In genomic region chr10:10408166-10408565, GRCm38 (mm10) we compare ENCODE assay signal across 9 mouse cellular contexts.
DNase-seq lines count a peak whose midpoint lies in the region; ATAC-seq and TF ChIP-seq lines count a peak whose summit lies in the region.
"Had no signal": no experiment of that assay in that cellular context is flagged by ENCODE, and none has a peak within 500 bp of the region (broad histone marks: within the 10 kb centered on the region; RNA-seq: fewer than 3 reads in every experiment).

No protein-coding gene starts in this region.

- peak; percentile 70 for TF ChIP-seq CTCF in lung, embryonic 14.5 days (IDR thresholded peaks at IDR 0.05; ENCODE audit: low read depth)
- TF ChIP-seq CTCF in lung, adult 2 months (IDR thresholded peaks at IDR 0.05; ENCODE audit: insufficient read depth, low read length), result no peak

- H3K9ac ChIP-seq in lung, embryonic 14.5 days, result no peak overlapping the region

- H3K27me3 ChIP-seq in lung, embryonic 14.5 days (ENCODE audit: insufficient read depth, low read length), result no peaks in the 10 kb centered on the region

- no peaks in the 10 kb centered on the region for H3K9me3 ChIP-seq in lung, embryonic 14.5 days (ENCODE audit: low read depth, low read length)
- H3K9me3 ChIP-seq: G1E had no signal

- DNase-seq in frontal cortex, postnatal 25 days (ENCODE audit: low spot score in 2 of 2), result no peak
- DNase-seq in lung, embryonic 14.5 days, result peak; percentile 86
- DNase-seq in lung, adult 2 months, result no peak
- DNase-seq in embryo, embryonic 11 days, result peak; percentile 72
- peak; percentile 38 for DNase-seq in kidney, postnatal 14 days
- peak; percentile 20 for DNase-seq in retina, postnatal 7 days (ENCODE audit: low read depth, low spot score)
- DNase-seq in adrenal gland, postnatal 14 days, result no peak

- H3K36me3 ChIP-seq in lung, embryonic 14.5 days (ENCODE audit: insufficient read depth), result no peaks in the 10 kb centered on the region
- H3K36me3 ChIP-seq: G1E had no signal

- H3K4me2 ChIP-seq in lung, embryonic 14.5 days, result no peak overlapping the region

- no peak overlapping the region for H3K27ac ChIP-seq in lung, embryonic 14.5 days (ENCODE audit: low read depth)

- ATAC-seq in frontal cortex, adult (ENCODE audit: low TSS enrichment), result peak; percentile 97
- ATAC-seq in lung, embryonic 14.5 days (ENCODE audit: insufficient read depth), result peak; percentile 83

- WGBS in lung, embryonic 14.5 days, result 21% methylated on average over 3 of the region's 3 CpGs
- WGBS in lung, adult 2 months, result 8% methylated on average over 3 of the region's 3 CpGs

- TF ChIP-seq POLR2A in lung, adult 2 months (IDR thresholded peaks at IDR 0.05; ENCODE audit: borderline replicate concordance, extremely low read depth, low read depth, low read length), result no peak

- H3K4me1 ChIP-seq in lung, embryonic 14.5 days (ENCODE audit: insufficient read depth), result no peaks in the 10 kb centered on the region
- no peaks in the 10 kb centered on the region; the same call in 1 of the 2 replicates for H3K4me1 ChIP-seq in lung, adult 2 months (ENCODE audit: control insufficient read depth, insufficient read depth, low read length)

- H3K4me3 ChIP-seq in lung, embryonic 14.5 days (ENCODE audit: low read depth, low read length), result no peak overlapping the region
- H3K4me3 ChIP-seq in lung, adult 2 months (replicated peaks; ENCODE audit: extremely low read depth, low read depth, low read length), result no peak overlapping the region

Comparison
In these comparisons a context has a peak if more than half of its experiments do, and no peak if none do; other contexts are left out.
1. DNase-seq: peak in lung, embryonic 14.5 days (single experiment), embryo, embryonic 11 days (single experiment), kidney, postnatal 14 days (single experiment) and retina, postnatal 7 days (single experiment); none in frontal cortex, postnatal 25 days (0 of 2), lung, adult 2 months (single experiment) and adrenal gland, postnatal 14 days (single experiment).